Mouse (Mus musculus) frontal cortex, adult 2 months (tissue): ENCODE results near the gene Oxct1. TPM values are rescaled to one million over a fixed set of nuclear protein-coding genes. Genes with fewer than 3 reads are reported as not detected.

ENCODE experiments used
- DNase-seq, 2 experiments: peaks; one replicate each; pipeline ENCODE4 v3.0.0; 2022; ENCODE audit warnings: low spot score in 1 of 2; ENCODE audit errors: extremely low spot score in 1 of 2
- polyA plus RNA-seq: library from polyadenylated mRNA; depleted of rRNA; stranded (reverse); fragments of >200 nt; gene quantifications from 2 replicates; pipeline ENCODE4 v1.2.3, GENCODE M21; 2012

Gene Oxct1
- polyA plus RNA-seq, 1 experiment = 192 TPM

DNA sequence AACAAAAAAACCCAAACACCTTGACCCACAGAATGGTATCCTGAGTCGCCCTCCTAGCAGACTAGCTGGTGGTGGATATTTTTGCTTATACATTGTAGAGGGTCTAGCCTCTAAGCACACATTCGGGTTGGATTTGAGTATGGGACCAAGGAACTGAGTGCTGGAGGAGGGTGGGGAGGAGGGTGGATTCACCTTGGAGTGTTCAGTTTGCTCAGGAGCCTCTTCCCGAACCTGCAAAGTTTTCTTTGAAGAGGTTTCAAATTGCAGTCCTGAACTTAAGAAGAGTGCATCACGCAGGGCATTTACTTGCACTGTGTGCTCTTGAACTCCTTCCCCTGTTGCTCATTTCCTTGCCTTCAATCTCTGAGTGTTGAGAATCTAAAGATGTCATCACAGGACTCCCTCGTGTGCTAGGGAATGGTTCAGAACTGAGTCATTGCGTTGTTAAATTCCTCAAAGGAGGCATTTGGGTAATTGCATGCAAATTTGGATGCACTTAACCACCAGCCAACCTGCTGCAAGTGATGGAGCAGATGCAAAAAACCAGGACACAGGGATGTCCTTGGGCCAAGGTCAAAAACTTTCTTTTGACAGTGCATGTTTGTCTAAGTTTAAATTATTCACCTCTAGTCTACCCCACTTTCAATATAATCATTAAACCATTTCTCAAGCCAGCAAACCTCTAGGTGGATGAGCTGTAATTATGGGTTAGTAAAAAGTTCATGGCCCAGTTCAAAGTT is 1.7 kb downstream of the Oxct1 start:
- peak in 1 of 2 experiments; percentile 26 for DNase-seq

DNA sequence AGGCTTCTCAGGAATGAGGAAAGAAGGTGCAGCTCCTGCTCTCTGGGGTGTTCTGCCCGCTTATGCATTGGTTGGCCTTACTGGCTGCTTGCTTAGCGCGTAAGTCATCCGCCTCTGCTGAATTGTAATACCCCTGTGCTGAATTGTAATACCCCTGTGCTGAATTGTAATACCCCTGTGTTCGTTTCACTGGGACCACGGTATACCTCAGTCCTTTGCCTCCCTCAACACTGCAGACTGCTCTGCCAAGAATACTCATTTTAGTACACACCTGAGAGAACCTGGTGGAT is 2.2 kb downstream of the Oxct1 start:
- no peak for DNase-seq

DNA sequence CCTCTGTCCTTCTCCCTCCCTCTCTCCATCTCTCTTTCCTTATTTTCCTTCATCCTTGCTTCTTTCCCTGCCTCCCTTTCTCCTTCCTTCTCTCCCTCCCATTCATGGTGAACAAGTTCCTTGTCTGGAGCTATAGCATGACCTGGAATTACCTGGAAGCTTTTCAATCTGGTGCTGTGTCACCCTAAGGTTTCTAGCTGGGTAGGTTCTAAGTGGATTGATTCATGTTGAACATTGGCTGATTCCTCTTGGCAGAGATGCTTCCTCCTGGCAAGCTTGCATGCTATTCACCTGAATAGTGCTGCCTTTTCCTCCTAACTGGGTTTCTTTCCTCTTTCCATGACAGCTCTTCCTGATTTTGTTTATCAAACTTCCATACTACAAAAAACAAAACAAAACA is 2.8 kb downstream of the Oxct1 start:
- no peak for DNase-seq

DNA sequence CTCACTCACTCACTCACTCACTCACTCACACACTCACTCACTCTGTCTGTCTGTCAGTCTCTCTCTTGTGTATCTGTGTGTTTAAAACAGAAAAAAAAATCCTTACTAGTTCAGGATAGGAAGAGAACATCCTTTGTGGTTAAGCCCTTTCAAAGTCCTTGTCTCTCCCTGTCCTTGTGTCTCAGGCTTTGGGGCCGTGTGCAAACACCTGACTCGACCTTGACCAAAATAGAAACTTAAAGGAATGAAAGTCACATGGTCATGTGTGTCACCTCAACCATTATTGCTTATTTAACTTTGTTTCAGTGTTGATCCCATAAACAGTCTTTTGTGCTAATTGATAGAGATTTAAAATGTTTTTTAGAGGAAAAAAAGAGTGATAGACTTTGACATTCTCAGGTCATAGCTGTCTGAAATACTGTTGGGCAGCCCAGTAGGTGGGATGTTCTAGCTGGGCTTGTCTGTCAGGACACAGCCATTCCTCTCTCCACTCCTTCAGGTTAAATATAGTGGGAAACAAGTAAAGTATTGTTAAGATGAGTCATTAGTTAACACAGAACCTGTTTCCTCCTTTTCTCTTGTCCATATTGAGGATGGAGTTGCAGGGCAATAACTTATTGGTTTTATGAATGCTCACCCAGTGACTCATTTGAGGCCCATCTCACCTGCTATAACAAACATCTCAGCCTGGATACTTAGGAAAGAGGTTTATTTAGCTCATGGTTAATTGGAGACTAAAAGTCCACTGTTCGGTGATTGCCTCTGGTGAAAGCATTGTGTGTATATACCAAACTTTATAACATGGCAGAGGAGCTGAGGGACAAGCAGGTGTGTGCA is 7.2 kb downstream of the Oxct1 start:
- DNase-seq = no peak

DNA sequence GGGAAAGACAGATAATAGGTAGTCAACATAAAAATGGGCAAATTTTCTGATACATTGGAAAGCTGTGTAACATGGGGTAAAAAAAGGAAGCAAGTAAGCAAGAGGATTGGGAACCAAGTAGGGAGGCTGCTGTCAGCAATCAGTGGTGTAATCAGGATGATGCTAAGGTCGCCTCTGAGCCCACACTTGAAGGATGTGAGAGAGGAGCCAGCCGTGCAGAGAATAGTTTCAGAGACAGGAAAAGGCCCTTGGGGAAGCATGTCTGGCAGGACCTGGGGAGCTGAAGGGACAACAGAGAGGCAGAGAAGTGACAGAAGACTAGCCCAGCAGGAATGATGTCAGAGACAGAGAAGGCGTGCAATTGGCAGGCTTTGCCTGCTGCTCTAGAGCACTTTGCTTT is 16.2 kb downstream of the Oxct1 start:
- no peak for DNase-seq

DNA sequence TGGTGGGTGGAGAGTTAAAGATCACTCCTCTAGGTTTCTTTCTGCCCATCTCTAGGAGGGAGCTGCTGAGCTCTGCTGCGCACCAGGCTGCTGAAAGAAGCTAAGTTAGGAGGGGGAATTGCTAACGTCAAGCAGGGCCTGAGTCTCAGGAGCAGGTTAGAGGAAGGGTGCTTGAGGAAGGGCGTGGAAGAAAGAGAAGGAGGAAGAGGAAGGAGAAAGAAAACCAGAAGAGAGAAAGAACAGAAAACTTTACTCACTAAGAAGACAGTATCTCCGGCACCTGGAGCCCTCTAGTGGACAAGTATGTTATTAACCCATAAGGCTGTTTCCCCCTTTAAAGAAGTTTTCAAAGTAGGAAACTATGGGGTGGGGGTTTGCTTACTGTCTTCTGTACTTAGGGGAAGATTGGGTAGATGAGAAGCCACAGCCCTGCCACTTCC is 16.9 kb downstream of the Oxct1 start:
- peak in 1 of 2 experiments; percentile 60 for DNase-seq

DNA sequence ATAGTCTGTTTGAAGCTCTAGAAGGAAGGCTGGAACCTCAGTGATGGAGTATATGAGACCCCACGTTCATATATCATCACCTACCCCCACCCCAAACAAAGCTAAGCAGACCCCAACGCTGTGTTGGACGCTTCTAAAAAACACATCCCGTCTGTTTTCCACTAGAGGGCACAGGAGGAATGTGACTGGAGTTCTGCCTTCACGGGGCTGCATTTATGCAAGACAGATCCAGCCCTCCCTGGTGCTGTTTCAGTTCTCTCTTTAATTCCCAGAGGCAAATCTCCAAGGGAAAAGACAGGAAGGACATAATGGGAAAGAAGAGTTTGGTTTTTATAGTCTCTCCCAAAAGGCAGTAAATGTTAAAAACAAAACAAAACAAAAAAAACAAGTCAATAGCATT is 30.4 kb downstream of the Oxct1 start:
- peak; percentile 23 to 73 for DNase-seq

DNA sequence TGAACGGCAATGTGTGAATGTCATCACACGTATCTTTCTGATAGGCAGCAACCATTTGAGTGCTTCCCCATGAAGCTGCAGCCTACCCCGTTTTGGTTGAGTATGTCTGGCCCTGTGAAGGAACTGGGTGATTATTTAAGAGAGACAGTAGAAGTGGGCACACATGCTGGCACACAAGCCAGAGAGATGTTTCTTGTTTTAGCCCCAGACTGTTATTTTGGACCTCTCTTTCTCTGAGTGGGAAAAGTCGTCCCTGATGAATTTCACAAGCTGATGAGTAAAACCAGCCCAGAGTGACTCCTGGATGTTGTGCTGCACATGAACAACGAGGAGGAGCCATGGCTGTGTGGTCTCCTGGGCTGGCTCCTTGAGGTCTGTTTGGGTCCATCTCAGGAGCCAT is 37.4 kb downstream of the Oxct1 start:
- DNase-seq = peak; percentile 63 to 65

DNA sequence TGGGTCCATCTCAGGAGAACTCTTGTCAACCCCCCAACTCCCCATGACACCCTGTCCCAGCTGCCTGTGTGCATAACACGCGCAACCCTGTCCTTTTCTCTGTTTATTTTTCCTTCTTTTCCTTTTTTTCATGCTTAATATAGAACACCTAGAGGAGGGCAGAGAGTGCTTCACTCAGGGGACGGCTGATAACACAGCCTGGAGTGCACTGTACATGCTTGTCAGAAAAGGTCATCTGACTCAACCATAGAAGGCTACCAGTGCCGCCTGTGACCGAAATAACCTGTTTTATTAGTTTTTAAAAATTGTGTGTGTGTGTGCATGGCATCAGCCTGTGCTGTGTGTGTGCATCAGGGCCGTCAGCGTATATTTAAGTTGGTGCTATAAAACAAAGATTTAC is 37.8 kb downstream of the Oxct1 start:
- DNase-seq = no peak

DNA sequence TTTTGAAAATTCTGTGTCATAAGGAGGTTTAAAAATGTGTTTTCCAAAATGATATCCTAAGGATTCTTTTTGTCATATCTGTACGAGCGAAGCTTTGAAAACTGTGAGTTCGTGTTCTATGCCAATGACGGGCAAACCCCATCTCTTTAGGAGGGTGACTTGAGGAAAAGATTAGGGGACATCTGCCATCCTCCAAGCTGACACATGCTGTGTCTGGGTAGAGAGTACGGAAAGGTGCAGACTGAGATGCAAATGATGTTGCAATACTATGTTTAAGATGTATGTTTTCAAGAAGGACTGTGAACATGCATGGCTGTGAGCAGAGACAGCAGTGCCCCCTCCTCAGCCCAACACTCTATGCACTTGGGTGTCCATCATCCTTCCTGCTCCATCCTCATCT is 38.5 kb downstream of the Oxct1 start:
- no peak for DNase-seq

DNA sequence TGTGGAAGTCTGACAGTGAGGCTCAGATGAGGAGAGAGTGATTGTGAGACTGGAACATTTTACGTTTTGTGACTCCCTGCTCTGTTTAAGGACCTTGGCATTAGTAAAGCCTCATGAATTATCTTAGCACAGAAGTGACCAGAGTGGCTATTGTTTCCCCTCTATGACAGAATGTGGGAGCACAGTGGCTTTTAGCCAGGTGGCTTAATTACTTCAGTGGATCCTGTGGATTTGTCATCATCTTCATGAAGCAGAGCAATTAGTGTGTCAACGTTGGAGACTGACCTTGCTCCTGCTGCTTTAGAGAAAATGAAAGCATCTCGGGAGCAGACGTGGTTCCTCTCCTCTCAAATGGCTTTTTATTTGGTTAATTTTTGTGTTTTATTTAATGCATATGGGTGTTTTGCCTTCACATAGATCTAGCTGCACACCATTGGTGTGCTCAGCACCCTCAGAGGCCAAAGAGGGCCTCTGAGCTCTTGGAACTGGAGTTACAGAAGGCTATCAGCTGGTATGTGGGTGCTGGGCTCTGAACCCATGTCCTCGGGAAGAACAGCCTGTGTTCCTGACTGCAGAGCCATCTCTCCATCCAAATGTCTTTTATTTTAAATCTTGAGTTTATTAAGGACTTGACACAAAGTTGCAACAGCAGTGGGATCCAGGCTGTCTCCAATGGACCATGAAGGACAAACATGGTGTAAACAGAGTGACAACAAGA is 41.2 kb downstream of the Oxct1 start:
- no peak for DNase-seq

DNA sequence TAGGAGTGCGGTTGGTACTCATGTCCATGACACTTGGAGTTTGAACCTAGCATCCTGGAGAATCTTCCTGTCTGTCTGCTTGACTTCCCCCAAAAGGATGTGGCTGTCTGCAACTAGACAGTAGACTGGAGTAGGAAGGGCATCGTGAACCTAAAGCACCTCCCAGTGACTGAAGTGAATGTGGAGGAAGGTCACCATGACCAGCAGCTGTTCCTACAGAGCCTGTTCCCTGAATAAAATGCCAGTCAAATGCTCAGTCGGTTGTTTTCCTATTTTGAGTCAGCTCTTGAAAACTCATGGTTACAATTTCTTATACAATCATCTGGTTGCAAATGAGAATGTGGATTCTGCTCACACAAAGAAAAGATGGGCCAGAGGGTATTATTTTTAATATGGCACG is 51.8 kb downstream of the Oxct1 start:
- no peak for DNase-seq

DNA sequence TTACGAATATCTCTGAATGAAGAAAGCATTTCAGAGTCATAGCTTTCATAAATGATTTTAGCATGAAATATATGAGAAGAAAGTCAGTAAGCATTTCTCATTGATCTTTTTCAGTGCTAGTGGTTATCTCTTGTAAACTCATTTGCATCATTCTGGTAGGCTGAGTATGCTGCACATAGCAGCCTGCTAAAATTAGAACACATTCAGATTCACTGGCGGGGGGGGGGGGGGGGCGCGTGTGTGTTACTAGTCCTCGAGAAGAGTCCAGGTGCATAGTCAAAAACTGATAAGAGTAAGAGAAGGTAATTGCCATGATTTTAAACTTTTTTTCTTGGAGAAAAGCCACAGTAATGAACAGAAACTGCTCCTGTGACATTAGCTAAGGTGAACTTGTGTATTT is 52.6 kb downstream of the Oxct1 start:
- DNase-seq = no peak

DNA sequence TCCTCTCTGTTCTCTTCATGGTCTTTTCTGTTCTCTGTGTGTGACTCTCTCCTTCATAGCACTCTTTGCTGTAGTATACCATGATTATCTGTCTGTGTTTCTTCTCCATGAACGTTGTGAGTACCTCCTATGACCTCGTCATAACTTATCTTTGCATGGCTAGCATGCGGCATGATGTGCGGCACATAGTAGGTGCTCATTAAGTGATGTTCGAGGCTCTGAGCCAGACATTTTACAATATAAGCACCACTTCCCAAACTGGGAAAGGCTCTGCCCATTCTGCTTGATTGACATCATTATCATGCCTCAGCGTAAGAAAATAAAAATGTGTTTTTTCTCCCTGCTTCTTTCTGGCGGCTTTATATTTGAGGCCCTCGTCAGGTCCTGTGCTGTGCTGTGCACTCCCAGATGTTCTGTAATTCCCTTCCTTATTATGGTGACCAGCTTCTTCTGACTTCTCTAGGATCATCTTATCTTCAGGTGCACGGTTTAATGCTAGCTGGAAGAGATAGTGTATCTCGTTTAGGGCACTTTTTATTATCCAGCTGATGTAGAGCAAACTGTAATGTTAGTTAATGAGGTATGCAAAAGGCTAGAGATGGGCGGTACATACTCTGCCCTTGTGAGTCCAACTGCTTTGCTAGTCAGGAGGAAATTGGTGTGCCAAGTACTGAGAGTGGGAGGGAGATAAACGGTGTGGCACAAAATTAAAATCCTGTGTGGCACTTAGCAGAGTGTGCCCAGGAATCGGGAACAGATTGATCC is 53.4 kb downstream of the Oxct1 start:
- DNase-seq = no peak

DNA sequence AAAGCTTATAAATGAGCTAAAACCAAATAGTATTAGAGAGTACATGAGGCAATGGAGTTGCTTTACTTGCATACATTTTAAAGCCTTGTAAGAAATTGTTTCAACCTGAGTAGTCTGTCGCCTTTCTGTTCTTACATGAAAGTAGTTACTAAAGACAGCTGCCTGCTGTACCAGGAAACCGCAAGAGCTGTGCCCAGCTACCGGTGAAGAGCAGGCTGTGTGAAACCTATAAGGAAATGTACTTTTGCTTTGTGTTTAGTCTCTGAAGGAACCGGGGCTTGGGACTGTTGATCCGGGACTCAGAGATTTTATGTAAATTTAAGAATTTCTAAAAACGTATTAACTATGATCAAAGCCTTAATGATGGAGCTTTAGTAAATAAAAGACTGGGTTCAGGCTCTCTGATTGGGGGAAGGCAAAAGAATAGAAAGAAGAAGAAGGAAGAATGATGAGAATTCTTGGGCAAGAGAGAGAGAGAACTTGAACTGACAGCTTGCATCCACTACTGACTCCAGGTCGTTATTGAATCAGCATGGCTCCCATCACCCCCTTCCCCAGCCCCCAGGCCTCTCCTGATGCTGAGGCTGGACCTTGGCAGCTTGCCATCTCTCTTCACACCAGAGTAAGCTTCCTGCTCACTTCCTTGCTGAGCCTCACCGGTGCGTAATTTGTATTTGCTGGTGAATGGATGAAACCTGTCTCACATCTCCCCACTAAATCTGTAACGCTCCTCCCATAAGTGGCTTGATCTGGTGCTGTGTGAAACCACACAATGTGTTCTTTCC is 59.6 kb downstream of the Oxct1 start:
- DNase-seq = no peak

DNA sequence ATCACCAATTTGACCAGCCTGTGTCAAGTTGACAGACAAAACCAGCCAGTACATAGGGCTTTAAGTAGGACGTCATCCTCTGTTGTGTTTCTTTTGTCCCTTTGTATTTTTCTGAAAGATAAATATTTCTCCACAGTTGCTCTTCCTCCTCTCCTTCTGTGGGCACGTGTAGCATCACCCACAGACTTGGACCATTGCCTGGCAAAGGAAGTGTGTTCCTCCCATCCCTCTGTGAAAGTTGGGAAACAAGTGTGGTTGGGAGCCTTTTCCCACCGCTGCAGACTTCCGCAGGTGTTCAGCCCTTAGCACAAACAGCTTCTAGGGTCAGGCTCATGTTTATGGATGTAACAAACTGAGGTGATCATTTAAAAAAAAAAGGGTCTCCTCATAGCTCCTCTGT is 61.3 kb downstream of the Oxct1 start:
- DNase-seq = peak in 1 of 2 experiments; percentile 47

DNA sequence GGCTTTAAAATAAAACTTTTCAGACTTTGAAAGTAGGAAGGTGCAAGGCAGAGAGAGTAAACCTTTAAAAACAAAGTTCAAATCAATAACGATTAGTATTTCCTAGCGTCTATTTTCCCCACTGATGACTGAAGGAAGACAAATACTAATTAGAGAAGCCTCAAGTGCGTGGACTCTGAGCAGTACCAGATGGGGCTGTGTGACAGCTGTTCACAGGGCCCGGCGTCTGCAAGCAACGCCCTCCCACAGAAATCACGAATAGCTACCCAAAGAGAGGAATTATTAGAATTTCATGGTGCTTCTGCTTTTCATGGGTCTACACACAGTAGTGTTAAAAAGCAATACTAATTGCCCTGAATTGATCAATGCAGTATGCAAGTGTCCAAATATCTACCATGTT is 61.7 kb downstream of the Oxct1 start:
- peak in 1 of 2 experiments; percentile 36 for DNase-seq

DNA sequence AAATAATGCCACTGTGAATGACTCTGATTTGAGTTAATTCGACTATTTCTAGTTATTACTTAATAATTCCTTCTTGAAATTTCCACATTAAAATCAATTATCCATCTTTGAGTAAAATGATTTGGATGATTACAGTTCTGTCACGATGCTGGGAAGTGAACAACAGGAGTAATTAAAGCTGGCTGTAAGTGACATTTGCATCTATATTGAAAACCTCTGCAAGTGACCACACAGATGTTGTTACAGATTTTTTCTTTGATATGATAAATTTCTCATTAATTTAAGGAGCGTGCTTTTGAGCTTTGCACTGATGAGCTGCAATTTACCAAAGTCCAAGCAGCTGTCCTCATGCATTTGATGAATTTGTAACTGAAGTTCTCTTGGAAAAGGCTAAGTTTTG is 64.4 kb downstream of the Oxct1 start:
- DNase-seq = no peak

DNA sequence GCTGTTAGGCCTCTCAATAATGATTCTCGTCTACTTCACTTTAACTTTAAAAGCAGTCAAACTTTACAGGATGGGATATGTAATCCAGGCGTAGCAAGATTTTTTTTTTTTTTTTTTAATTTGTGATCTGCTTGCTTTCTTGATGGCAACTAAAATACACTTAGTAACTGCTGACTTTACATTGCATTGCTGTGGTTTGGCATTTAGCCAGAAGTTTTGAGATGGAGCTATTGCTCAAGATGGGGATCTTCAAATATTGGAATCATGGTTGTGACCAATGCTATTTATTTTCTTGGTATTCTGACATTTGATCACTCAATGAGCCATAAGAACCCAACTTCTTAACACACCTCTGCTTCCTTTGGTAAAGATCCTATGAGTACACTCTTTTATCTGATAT is 66.4 kb downstream of the Oxct1 start:
- DNase-seq = no peak

DNA sequence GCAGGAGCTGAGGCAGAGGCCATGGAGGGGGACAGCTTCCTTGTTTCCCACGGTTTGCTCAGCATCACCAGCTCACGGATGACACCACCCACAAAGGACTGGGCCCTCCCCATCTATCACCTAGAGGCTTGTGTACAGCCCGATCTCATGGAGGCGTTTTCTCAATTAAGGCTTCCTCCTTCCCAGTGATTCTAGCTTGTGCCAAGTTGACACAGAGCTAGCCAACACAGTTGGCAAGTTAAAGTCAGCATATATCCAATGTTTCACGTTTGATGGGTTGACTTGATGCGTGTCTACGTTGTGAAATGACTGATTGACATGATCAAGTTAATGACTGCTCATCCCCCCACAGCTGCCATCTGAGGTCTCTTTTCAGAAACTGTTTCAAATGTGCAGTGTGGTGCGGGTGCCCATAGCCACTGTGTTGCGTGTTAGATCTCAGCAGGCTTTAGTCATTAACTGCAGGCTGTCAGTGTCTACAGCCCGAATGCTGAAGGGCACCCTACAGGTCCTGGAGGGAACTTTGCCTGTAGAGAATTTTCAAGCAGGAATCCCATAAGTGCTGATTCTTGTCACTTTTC is 74.2 kb downstream of the Oxct1 start:
- no peak for DNase-seq
